Mouse (Mus musculus) kidney, embryonic 14.5 days (tissue): ENCODE results near the gene Extl2. TPM values are rescaled to one million over a fixed set of nuclear protein-coding genes. Genes with fewer than 3 reads are reported as not detected.

Experiments used
- ATAC-seq: fragments of 200-750 bp; cut with Nextera tagmentation; 2 replicates; pipeline ENCODE4 v1.8.0; 2017; ENCODE audit warnings: moderate number of reproducible peaks, mild to moderate bottlenecking, moderate TSS enrichment, moderate library complexity; ENCODE audit not compliant: low FRiP score, low TSS enrichment
- H3K27ac ChIP-seq: fragments of 300-500 bp; sonication (generic); 2 replicates; pipeline ENCODE4 v1.5.1; 2014; ENCODE audit warnings: low read depth, mild to moderate bottlenecking, low read length, moderate library complexity, mixed read lengths
- H3K27me3 ChIP-seq: fragments of 300-500 bp; sonication (generic); 2 replicates; pipeline ENCODE4 v1.6.1; 2014; ENCODE audit warnings: mild to moderate bottlenecking, low read length; ENCODE audit not compliant: control insufficient read depth, insufficient read depth
- H3K36me3 ChIP-seq: fragments of 300-500 bp; sonication (generic); 2 replicates; pipeline ENCODE4 v1.6.1; 2014; ENCODE audit warnings: low read length, mixed read lengths; ENCODE audit not compliant: control insufficient read depth, insufficient read depth
- H3K4me1 ChIP-seq: fragments of 300-500 bp; sonication (generic); 2 replicates; pipeline ENCODE4 v1.6.1; 2014; ENCODE audit warnings: low read length, mixed read lengths; ENCODE audit not compliant: control insufficient read depth, insufficient read depth
- H3K4me2 ChIP-seq: fragments of 300-500 bp; sonication (generic); replicated peaks from 2 replicates; pipeline ENCODE4 v1.6.1; 2014; ENCODE audit warnings: low read depth, mild to moderate bottlenecking, low read length
- H3K4me3 ChIP-seq: fragments of 300-500 bp; sonication (generic); 2 replicates; pipeline ENCODE4 v1.5.1; 2014; ENCODE audit warnings: mild to moderate bottlenecking, low read length
- H3K9ac ChIP-seq: fragments of 300-500 bp; sonication (generic); 2 replicates; pipeline ENCODE4 v1.6.1; 2014; ENCODE audit warnings: low read depth, mild to moderate bottlenecking, low read length, moderate library complexity
- H3K9me3 ChIP-seq: fragments of 300-500 bp; sonication (generic); 2 replicates; pipeline ENCODE4 v1.6.1; 2016; ENCODE audit warnings: low read length; ENCODE audit not compliant: control insufficient read depth
- WGBS: fragments of 180-500 bp; shearing (Covaris S2); extraction: QIAGEN DNeasy Blood & Tissue Kit; methylation state at CpG from one replicate; pipeline ENCODE4 v1.1.7; 2014; 5-methylcytosine and 5-hydroxymethylcytosine counted together
- polyA plus RNA-seq: library from polyadenylated mRNA; unstranded; fragments of >200 nt; fragmentation: Nextera tagmentation; extraction: Ambion mirVana; gene quantifications from 2 replicates; pipeline ENCODE4 v1.2.1, GENCODE M21; 2014

Extl2 gene
- 13.1 and 21.8 TPM in 2 replicates for polyA plus RNA-seq

GRCm38 (mm10) chr3:116006978-116007940, at the start of gene Extl2, which contains the start of gene Slc30a7:
TSS of gene Extl2 (plus strand) at chr3:116007462.
TSS of gene Slc30a7 (minus strand) at chr3:116007406.
- peaks cover 8% of the 10 kb centered on the region; the same call in 1 of the 2 replicates for H3K36me3 ChIP-seq
- H3K27ac ChIP-seq, result peak within 1 kb of the TSS; percentile 61
- H3K4me2 ChIP-seq, result peak within 1 kb of the TSS; percentile 74
- peak within 1 kb of the TSS; percentile 86 for H3K9ac ChIP-seq
- H3K27me3 ChIP-seq, result no peaks in the 10 kb centered on the region
- WGBS, result under 1% methylated on average over 67 of the region's 67 CpGs
- H3K4me1 ChIP-seq, result peaks cover 7% of the 10 kb centered on the region; the same call in 1 of the 2 replicates
- ATAC-seq, result peak; percentile 94
- peak within 1 kb of the TSS; percentile 71 for H3K4me3 ChIP-seq
- no peaks in the 10 kb centered on the region for H3K9me3 ChIP-seq

- H3K4me3 ChIP-seq, result no peak overlapping the region
- no peaks in the 10 kb centered on the region for H3K4me1 ChIP-seq
- peaks cover 8% of the 10 kb centered on the region; the same call in 1 of the 2 replicates for H3K36me3 ChIP-seq
- ATAC-seq, result no peak
- H3K9me3 ChIP-seq, result no peaks in the 10 kb centered on the region
- H3K27ac ChIP-seq, result no peak overlapping the region
- H3K4me2 ChIP-seq, result no peak overlapping the region
- 94% methylated on average over 11 of the region's 11 CpGs for WGBS
- H3K9ac ChIP-seq, result no peak overlapping the region
- no peaks in the 10 kb centered on the region for H3K27me3 ChIP-seq
These were observed 45.8 kb upstream of the Extl2 start for GRCm38 (mm10) chr3:115961311-115962027.

- no peaks in the 10 kb centered on the region for H3K4me1 ChIP-seq
- H3K4me3 ChIP-seq, result no peak overlapping the region
- no peaks in the 10 kb centered on the region for H3K9me3 ChIP-seq
- no peaks in the 10 kb centered on the region for H3K27me3 ChIP-seq
- ATAC-seq, result no peak
- H3K36me3 ChIP-seq, result peaks cover 8% of the 10 kb centered on the region; the same call in 1 of the 2 replicates
- WGBS, result 92% methylated on average over 4 of the region's 4 CpGs
- no peak overlapping the region for H3K4me2 ChIP-seq
- H3K27ac ChIP-seq, result no peak overlapping the region
- H3K9ac ChIP-seq, result no peak overlapping the region
These were observed 45.2 kb upstream of the Extl2 start for GRCm38 (mm10) chr3:115962028-115962415.

GRCm38 (mm10) chr3:115963597-115963996, 43.7 kb upstream of the Extl2 start:
- H3K36me3 ChIP-seq, result peaks cover 4% of the 10 kb centered on the region; the same call in 1 of the 2 replicates
- H3K9me3 ChIP-seq, result no peaks in the 10 kb centered on the region
- H3K9ac ChIP-seq, result no peak overlapping the region
- 94% methylated on average over 1 of the region's 1 CpGs for WGBS
- H3K4me1 ChIP-seq, result no peaks in the 10 kb centered on the region
- H3K27me3 ChIP-seq, result no peaks in the 10 kb centered on the region
- no peak overlapping the region for H3K4me3 ChIP-seq
- no peak for ATAC-seq
- no peak overlapping the region for H3K4me2 ChIP-seq
- H3K27ac ChIP-seq, result no peak overlapping the region

GRCm38 (mm10) chr3:115964071-115964470, 43.2 kb upstream of the Extl2 start:
- Histone ChIP-seq H3K27me3 (no peaks in the 10 kb centered on the region), H3K36me3 (peaks cover 3% of the 10 kb centered on the region; the same call in 1 of the 2 replicates), H3K4me2 (no peak overlapping the region), H3K9ac (no peak overlapping the region), H3K4me1 (no peaks in the 10 kb centered on the region), H3K27ac (no peak overlapping the region), H3K9me3 (no peaks in the 10 kb centered on the region), H3K4me3 (no peak overlapping the region)
- no peak for ATAC-seq
- WGBS, result 72% methylated on average over 5 of the region's 5 CpGs

GRCm38 (mm10) chr3:115968745-115969530, 38.3 kb upstream of the Extl2 start:
- no peak overlapping the region for H3K4me2 ChIP-seq
- H3K27ac ChIP-seq, result no peak overlapping the region
- H3K36me3 ChIP-seq, result peaks cover 5% of the 10 kb centered on the region; the same call in 1 of the 2 replicates
- WGBS, result 89% methylated on average over 10 of the region's 10 CpGs
- no peak overlapping the region for H3K9ac ChIP-seq
- H3K9me3 ChIP-seq, result no peaks in the 10 kb centered on the region
- no peak overlapping the region for H3K4me3 ChIP-seq
- no peaks in the 10 kb centered on the region for H3K27me3 ChIP-seq
- no peaks in the 10 kb centered on the region for H3K4me1 ChIP-seq
- no peak for ATAC-seq

- Histone ChIP-seq H3K36me3 (peaks cover 15% of the 10 kb centered on the region; the same call in 1 of the 2 replicates), H3K4me3 (no peak overlapping the region), H3K4me1 (no peaks in the 10 kb centered on the region), H3K4me2 (no peak overlapping the region), H3K27me3 (no peaks in the 10 kb centered on the region), H3K9me3 (no peaks in the 10 kb centered on the region), H3K27ac (no peak overlapping the region), H3K9ac (no peak overlapping the region)
- no peak for ATAC-seq
- 93% methylated on average over 20 of the region's 20 CpGs for WGBS
These were observed 36.0 kb upstream of the Extl2 start for GRCm38 (mm10) chr3:115971045-115971785.
